Mouse (Mus musculus) midbrain, postnatal 0 days (tissue): ENCODE data around the gene Tfpt. TPM values are rescaled to one million over a fixed set of nuclear protein-coding genes. Genes with fewer than 3 reads are reported as not detected.
"Not testable (repeated sequence)": the region's sequence is repeated elsewhere in the genome, so short reads cannot be mapped to it uniquely, and the experiment has no call there.

Source experiments
- ATAC-seq: fragments of 200-750 bp; cut with Nextera tagmentation; 2 replicates; pipeline ENCODE4 v1.8.0; 2017; ENCODE audit warnings: moderate number of reproducible peaks, mild to moderate bottlenecking, moderate TSS enrichment, moderate library complexity; ENCODE audit not compliant: low FRiP score
- DNase-seq: peaks from one replicate; pipeline ENCODE4 v3.0.0-alpha.2; 2015; ENCODE audit warnings: low spot score
- H3K27ac ChIP-seq: fragments of 300-500 bp; sonication (generic); 2 replicates; pipeline ENCODE4 v1.5.1; 2014; ENCODE audit warnings: low read depth, mild to moderate bottlenecking, low read length, mixed read lengths
- H3K27me3 ChIP-seq: fragments of 300-500 bp; sonication (generic); 2 replicates; pipeline ENCODE4 v1.6.1; 2014; ENCODE audit warnings: low read length, control low read depth, mixed read lengths; ENCODE audit not compliant: insufficient read depth
- H3K36me3 ChIP-seq: fragments of 300-500 bp; sonication (generic); 2 replicates; pipeline ENCODE4 v1.6.1; 2014; ENCODE audit warnings: low read length, control low read depth, mixed read lengths; ENCODE audit not compliant: insufficient read depth
- H3K4me1 ChIP-seq: fragments of 300-500 bp; sonication (generic); 2 replicates; pipeline ENCODE4 v1.6.1; 2014; ENCODE audit warnings: mild to moderate bottlenecking, control low read depth, antibody characterized with exemption, low read length, mixed read lengths; ENCODE audit not compliant: insufficient read depth
- H3K4me2 ChIP-seq: fragments of 300-500 bp; sonication (generic); 2 replicates; pipeline ENCODE4 v1.6.1; 2014; ENCODE audit warnings: low read depth, mild to moderate bottlenecking, low read length, mixed read lengths; ENCODE audit not compliant: poor library complexity, severe bottlenecking
- H3K4me3 ChIP-seq: fragments of 300-500 bp; sonication (generic); 2 replicates; pipeline ENCODE4 v1.5.1; 2014; ENCODE audit warnings: low read depth, mild to moderate bottlenecking, low read length, moderate library complexity
- H3K9ac ChIP-seq: fragments of 300-500 bp; sonication (generic); replicated peaks from 2 replicates; pipeline ENCODE4 v1.6.1; 2014; ENCODE audit warnings: mild to moderate bottlenecking, low read length, moderate library complexity, mixed read lengths; ENCODE audit not compliant: poor library complexity, severe bottlenecking
- H3K9me3 ChIP-seq: fragments of 300-500 bp; sonication (generic); 2 replicates; pipeline ENCODE4 v1.6.1; 2016; ENCODE audit warnings: low read length, control low read depth
- CTCF ChIP-seq: IDR thresholded peaks from 2 replicates; pipeline ENCODE4 v1.5.1; 2016; ENCODE audit warnings: antibody characterized with exemption, mild to moderate bottlenecking
- WGBS: fragments of 180-500 bp; shearing (Covaris S2); extraction: QIAGEN DNeasy Blood & Tissue Kit; methylation state at CpG from one replicate; pipeline ENCODE4 v1.1.7; 2014; 5-methylcytosine and 5-hydroxymethylcytosine counted together
- microRNA-seq: library from miRNA; unstranded; fragments of <30 nt; microRNA quantifications from one replicate; pipeline ENCODE4, GENCODE M21; 2016; ENCODE audit warnings: borderline number of aligned reads
- polyA plus RNA-seq: library from polyadenylated mRNA; unstranded; fragments of >200 nt; fragmentation: Nextera tagmentation; extraction: Ambion mirVana; gene quantifications from 2 replicates; pipeline ENCODE4 v1.2.1, GENCODE M21; 2015
- total RNA-seq: library from RNA; depleted of rRNA; stranded (reverse); fragments of >200 nt; gene quantifications from 2 replicates; pipeline ENCODE4 v1.2.3, GENCODE M21; 2014; rRNA removed

Gene Tfpt
- total and polyA plus RNA-seq, 2 experiments from 2014 or later, result 30.7 to 35.6 TPM

DNA sequence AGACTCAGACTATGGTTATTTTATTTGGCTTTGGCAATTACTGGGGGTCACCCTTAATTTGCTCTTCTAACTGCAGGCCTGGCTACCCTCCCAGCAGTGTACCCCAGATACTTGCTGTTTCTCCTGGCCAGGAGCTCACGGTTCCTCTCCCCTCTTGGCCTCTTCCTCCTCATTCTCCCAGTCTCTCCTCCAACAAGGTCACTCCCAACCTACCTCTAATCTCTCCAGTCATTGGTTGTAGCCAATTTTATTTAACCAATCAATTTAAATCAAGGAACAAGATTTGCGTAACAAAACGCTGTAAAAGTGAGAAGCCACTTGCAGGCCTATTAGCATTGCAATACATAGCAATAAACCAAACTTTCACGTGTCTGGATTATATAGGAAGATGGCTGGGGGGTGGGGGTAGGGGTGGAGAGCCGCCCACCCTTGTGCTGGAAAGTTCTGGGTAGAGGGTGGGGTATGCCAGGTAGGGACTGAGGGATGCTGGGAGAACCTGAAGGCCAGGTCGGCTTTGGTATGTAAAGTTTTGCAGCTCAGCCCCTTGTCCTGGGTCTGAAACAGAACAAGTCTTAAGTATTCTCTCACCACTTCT lies 50.7 kb downstream of the Tfpt start:
- Histone ChIP-seq H3K9me3 (no peaks in the 10 kb centered on the region), H3K36me3 (no peaks in the 10 kb centered on the region), H3K27ac (no peak overlapping the region), H3K4me2 (no peak overlapping the region), H3K4me3 (no peak overlapping the region), H3K9ac (no peak overlapping the region), H3K4me1 (no peaks in the 10 kb centered on the region), H3K27me3 (no peaks in the 10 kb centered on the region)
- no peak for ATAC-seq
- 71% methylated on average over 6 of the region's 6 CpGs for WGBS
- no peak for TF ChIP-seq CTCF
- no peak for DNase-seq

DNA sequence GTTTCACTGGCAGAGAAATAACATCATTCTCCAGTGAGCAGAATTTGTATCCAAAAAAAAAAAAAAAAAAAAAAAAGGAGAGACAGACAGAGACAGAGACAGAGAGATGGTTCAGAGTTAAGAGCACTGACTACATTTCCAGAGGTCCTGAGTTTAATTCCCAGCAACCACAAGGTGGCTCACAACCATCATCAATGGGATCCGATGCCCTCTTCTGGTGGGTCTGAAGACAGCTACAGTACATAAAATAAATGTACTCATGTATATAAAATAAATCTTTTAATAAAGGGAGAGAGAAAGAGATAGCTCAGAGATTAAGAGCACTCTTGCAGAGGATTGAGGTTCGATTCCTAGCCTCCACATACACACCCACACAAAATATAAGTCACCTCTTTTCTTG lies 51.5 kb downstream of the Tfpt start:
- no peaks in the 10 kb centered on the region for H3K9me3 ChIP-seq
- no peak for TF ChIP-seq CTCF
- 80% methylated on average over 2 of the region's 2 CpGs for WGBS
- no peak overlapping the region for H3K27ac ChIP-seq
- no peak overlapping the region for H3K9ac ChIP-seq
- no peaks in the 10 kb centered on the region for H3K4me1 ChIP-seq
- ATAC-seq, result no peak
- H3K4me2 ChIP-seq, result no peak overlapping the region
- no peak overlapping the region for H3K4me3 ChIP-seq
- no peak for DNase-seq
- H3K27me3 ChIP-seq, result no peaks in the 10 kb centered on the region
- H3K36me3 ChIP-seq, result no peaks in the 10 kb centered on the region

- DNase-seq (no peak), ATAC-seq (no peak)
- WGBS, result 74% methylated on average over 5 of the region's 5 CpGs
- Histone ChIP-seq H3K4me3 (no peak overlapping the region), H3K4me2 (no peak overlapping the region), H3K9me3 (no peaks in the 10 kb centered on the region), H3K27me3 (no peaks in the 10 kb centered on the region), H3K27ac (no peak overlapping the region), H3K36me3 (no peaks in the 10 kb centered on the region), H3K4me1 (no peaks in the 10 kb centered on the region), H3K9ac (no peak overlapping the region)
- no peak for TF ChIP-seq CTCF
Measured at GRCm38 (mm10) chr7:3576354-3577124, 53.2 kb downstream of the Tfpt start.

DNA sequence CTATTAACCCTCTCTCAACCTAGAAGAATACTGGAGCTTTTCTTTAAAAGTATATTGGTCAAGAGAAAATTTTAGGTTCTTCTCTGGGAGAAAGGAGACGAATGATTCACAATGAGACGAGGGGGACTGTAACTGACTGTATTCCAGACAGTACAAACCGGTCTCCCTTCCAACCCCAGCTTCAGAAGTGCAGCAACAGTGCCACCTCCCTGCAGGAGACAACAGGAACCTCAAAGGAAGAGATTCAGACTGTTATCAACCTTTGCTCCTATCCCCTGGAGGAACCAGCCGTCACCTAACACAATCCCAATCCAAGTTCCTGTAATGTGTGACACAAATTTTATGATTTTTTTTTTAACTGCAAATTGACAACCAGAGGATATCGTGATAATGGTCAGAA lies 55.5 kb downstream of the Tfpt start:
- Histone ChIP-seq H3K4me3 (no peak overlapping the region), H3K27ac (no peak overlapping the region), H3K36me3 (no peaks in the 10 kb centered on the region), H3K9ac (no peak overlapping the region), H3K27me3 (no peaks in the 10 kb centered on the region), H3K9me3 (no peaks in the 10 kb centered on the region), H3K4me2 (no peak overlapping the region), H3K4me1 (no peaks in the 10 kb centered on the region)
- TF ChIP-seq CTCF, result peak; percentile 20; the same call in 1 of the 2 replicates
- DNase-seq (no peak), ATAC-seq (no peak)
- WGBS, result 71% methylated on average over 5 of the region's 5 CpGs

DNA sequence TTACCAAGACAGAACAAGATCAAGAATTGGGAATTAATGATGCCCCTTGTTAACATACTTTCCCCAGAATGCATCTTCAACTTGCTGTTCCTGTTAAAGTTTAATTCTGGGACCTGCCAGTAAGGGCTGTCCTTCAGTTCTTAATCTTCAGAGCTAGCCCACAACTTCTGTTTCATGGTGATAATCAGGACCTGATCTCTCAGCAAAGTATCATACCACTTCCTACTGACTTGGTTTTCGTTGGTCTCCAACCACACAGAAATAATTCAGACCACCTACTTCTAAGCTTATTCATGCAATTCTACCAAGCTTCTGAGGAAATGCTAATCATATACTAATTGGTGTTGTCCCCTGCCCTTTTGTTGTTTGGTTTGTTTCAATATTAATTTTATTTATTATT lies 57.9 kb downstream of the Tfpt start:
- WGBS, result 79% methylated on average over 1 of the region's 1 CpGs
- no peaks in the 10 kb centered on the region for H3K9me3 ChIP-seq
- TF ChIP-seq CTCF, result no peak
- H3K4me2 ChIP-seq, result no peak overlapping the region
- DNase-seq, result no peak
- ATAC-seq, result no peak
- H3K27me3 ChIP-seq, result no peaks in the 10 kb centered on the region
- no peak overlapping the region for H3K9ac ChIP-seq
- no peaks in the 10 kb centered on the region for H3K36me3 ChIP-seq
- no peak overlapping the region for H3K4me3 ChIP-seq
- H3K27ac ChIP-seq, result no peak overlapping the region
- no peaks in the 10 kb centered on the region for H3K4me1 ChIP-seq

- not testable (repeated sequence) for DNase-seq, H3K4me2 ChIP-seq, ATAC-seq, H3K4me3 ChIP-seq, H3K27me3 ChIP-seq, H3K9me3 ChIP-seq, H3K36me3 ChIP-seq, H3K4me1 ChIP-seq, H3K27ac ChIP-seq, H3K9ac ChIP-seq
- 91% methylated on average over 3 of the region's 3 CpGs for WGBS
Measured at GRCm38 (mm10) chr7:3570580-3570979, 59.1 kb downstream of the Tfpt start.

Small RNAs within 50 kb of the gene (microRNA-seq; reads per million reads assigned to microRNA genes)
- gene Gm25100 (not detected), gene Mir3572 (4.0 reads per million, percentile 6 among the genes with 10 or more reads in this experiment)

Other genes with a start within 250 kb of the Tfpt start
- gene Cacng8, start 239.2 kb downstream of the Tfpt start, total RNA-seq, result 44.0 and 59.0 TPM in 2 replicates
- gene Cacng8, start 239.2 kb downstream of the Tfpt start, polyA plus RNA-seq, result 20.8 and 21.4 TPM in 2 replicates
- not detected in 2 replicates for gene Cacng6, start 205.7 kb downstream of the Tfpt start, total RNA-seq
- 0.20 TPM in 1 of 2 replicates, not detected in the other for gene Cacng6, start 205.7 kb downstream of the Tfpt start, polyA plus RNA-seq
- gene Tarm1, start 127.3 kb downstream of the Tfpt start, total RNA-seq, result not detected in 2 replicates
- not detected in 2 replicates for gene Tarm1, start 127.3 kb downstream of the Tfpt start, polyA plus RNA-seq
- 0.55 and 1.3 TPM in 2 replicates for gene Oscar, start 13.8 kb downstream of the Tfpt start, total RNA-seq
- 0.63 and 0.77 TPM in 2 replicates for gene Oscar, start 13.8 kb downstream of the Tfpt start, polyA plus RNA-seq
- gene Ndufa3, start 12.6 kb downstream of the Tfpt start, total RNA-seq, result 340 and 373 TPM in 2 replicates
- 556 and 624 TPM in 2 replicates for gene Ndufa3, start 12.6 kb downstream of the Tfpt start, polyA plus RNA-seq
- gene Prpf31, start 56 bp upstream of the Tfpt start, total RNA-seq, result 58.6 and 58.9 TPM in 2 replicates
- gene Prpf31, start 56 bp upstream of the Tfpt start, polyA plus RNA-seq, result 66.0 and 73.8 TPM in 2 replicates
- 15.1 and 23.3 TPM in 2 replicates for gene Cnot3, start 15.3 kb upstream of the Tfpt start, total RNA-seq
- 27.1 and 32.6 TPM in 2 replicates for gene Cnot3, start 15.3 kb upstream of the Tfpt start, polyA plus RNA-seq
- 5.2 and 7.2 TPM in 2 replicates for gene Leng1, start 35.9 kb upstream of the Tfpt start, total RNA-seq
- gene Leng1, start 35.9 kb upstream of the Tfpt start, polyA plus RNA-seq, result 11.2 and 12.1 TPM in 2 replicates
- 4.0 and 8.2 TPM in 2 replicates for gene Tmc4, start 47.6 kb upstream of the Tfpt start, total RNA-seq
- 3.7 and 4.2 TPM in 2 replicates for gene Tmc4, start 47.6 kb upstream of the Tfpt start, polyA plus RNA-seq
- 329 and 396 TPM in 2 replicates for gene Tsen34, start 62.9 kb upstream of the Tfpt start, total RNA-seq
- 260 and 263 TPM in 2 replicates for gene Tsen34, start 62.9 kb upstream of the Tfpt start, polyA plus RNA-seq
- 219 and 252 TPM in 2 replicates for gene Mboat7, start 63.6 kb upstream of the Tfpt start, total RNA-seq
- 134 and 141 TPM in 2 replicates for gene Mboat7, start 63.6 kb upstream of the Tfpt start, polyA plus RNA-seq
- gene Rps9, start 74.1 kb upstream of the Tfpt start, total RNA-seq, result 733 and 742 TPM in 2 replicates
- gene Rps9, start 74.1 kb upstream of the Tfpt start, polyA plus RNA-seq, result 638 and 663 TPM in 2 replicates
- gene Pirb, start 90.5 kb upstream of the Tfpt start, total RNA-seq, result 0.28 and 0.93 TPM in 2 replicates
- gene Pirb, start 90.5 kb upstream of the Tfpt start, polyA plus RNA-seq, result 0.38 and 0.49 TPM in 2 replicates
- not detected in 2 replicates for gene Gm15448, start 195.8 kb upstream of the Tfpt start, total RNA-seq
- not detected in 2 replicates for gene Gm15448, start 195.8 kb upstream of the Tfpt start, polyA plus RNA-seq
- not detected in 2 replicates for gene Pira2, start 215.1 kb upstream of the Tfpt start, total RNA-seq
- gene Pira2, start 215.1 kb upstream of the Tfpt start, polyA plus RNA-seq, result not detected in 2 replicates